Mouse (Mus musculus) liver, adult 2 months (tissue): ENCODE data around the gene Pcdh17. TPM values are rescaled to one million over a fixed set of nuclear protein-coding genes. Genes with fewer than 3 reads are reported as not detected.

ENCODE experiments used
- DNase-seq: peaks from one replicate; pipeline ENCODE4 v3.0.0-alpha.2; 2011; ENCODE audit warnings: low read depth, low spot score; ENCODE audit errors: extremely low read depth
- H3K27ac ChIP-seq: fragments of 200-500 bp; replicated peaks from 2 replicates; pipeline ENCODE4 v1.5.1; 2012; ENCODE audit warnings: low read depth, mild to moderate bottlenecking, control low read depth, inconsistent platforms, low read length; ENCODE audit not compliant: insufficient read depth
- H3K27me3 ChIP-seq: fragments of 200-500 bp; 2 replicates; pipeline ENCODE4 v1.6.1; 2012; ENCODE audit warnings: mild to moderate bottlenecking, moderate library complexity, low read length, inconsistent platforms; ENCODE audit not compliant: control insufficient read depth, insufficient read depth
- H3K36me3 ChIP-seq: fragments of 200-500 bp; 2 replicates; pipeline ENCODE4 v1.6.1; 2012; ENCODE audit warnings: low read length, inconsistent platforms; ENCODE audit not compliant: control insufficient read depth, insufficient read depth
- H3K4me1 ChIP-seq: fragments of 200-500 bp; 2 replicates; pipeline ENCODE4 v1.6.1; 2011; ENCODE audit warnings: low read length; ENCODE audit not compliant: control insufficient read depth, insufficient read depth
- H3K4me3 ChIP-seq: fragments of 200-500 bp; 2 replicates; pipeline ENCODE4 v1.5.1; 2011; ENCODE audit warnings: low read depth, mild to moderate bottlenecking, control low read depth, low read length, moderate library complexity; ENCODE audit not compliant: insufficient read depth
- H3K79me2 ChIP-seq: fragments of 200-500 bp; 2 replicates; pipeline ENCODE4 v1.6.1; 2012; ENCODE audit warnings: inconsistent platforms, mild to moderate bottlenecking, low read length, moderate library complexity; ENCODE audit not compliant: control insufficient read depth, insufficient read depth
- H3K9ac ChIP-seq: fragments of 200-500 bp; 2 replicates; pipeline ENCODE4 v1.6.1; 2012; ENCODE audit warnings: low read depth, mild to moderate bottlenecking, control low read depth, inconsistent platforms, low read length
- CTCF ChIP-seq: fragments of 200-500 bp; IDR thresholded peaks from 2 replicates; pipeline ENCODE4 v1.5.1; 2011; ENCODE audit warnings: low read depth, low read length, control low read depth
- POLR2A ChIP-seq: fragments of 200-500 bp; IDR thresholded peaks from 2 replicates; pipeline ENCODE4 v1.6.1; 2011; ENCODE audit warnings: low read length, control low read depth; ENCODE audit not compliant: insufficient read depth; ENCODE audit errors: extremely low read depth
- WGBS: fragments of 180-500 bp; shearing (Covaris S2); methylation state at CpG from one replicate; pipeline ENCODE4 v1.1.7; 2018; 5-methylcytosine and 5-hydroxymethylcytosine counted together
- polyA plus RNA-seq: library from polyadenylated mRNA; depleted of rRNA; stranded (reverse); fragments of >200 nt; gene quantifications from 2 replicates; pipeline ENCODE4 v1.2.3, GENCODE M21; 2012
- total RNA-seq: library from RNA; depleted of rRNA; stranded (reverse); fragments of >200 nt; gene quantifications from 2 replicates; pipeline ENCODE4 v1.2.3, GENCODE M21; 2014

The Pcdh17 gene
- total and polyA plus RNA-seq, 2 experiments, result 0.26 to 1.1 TPM

DNA sequence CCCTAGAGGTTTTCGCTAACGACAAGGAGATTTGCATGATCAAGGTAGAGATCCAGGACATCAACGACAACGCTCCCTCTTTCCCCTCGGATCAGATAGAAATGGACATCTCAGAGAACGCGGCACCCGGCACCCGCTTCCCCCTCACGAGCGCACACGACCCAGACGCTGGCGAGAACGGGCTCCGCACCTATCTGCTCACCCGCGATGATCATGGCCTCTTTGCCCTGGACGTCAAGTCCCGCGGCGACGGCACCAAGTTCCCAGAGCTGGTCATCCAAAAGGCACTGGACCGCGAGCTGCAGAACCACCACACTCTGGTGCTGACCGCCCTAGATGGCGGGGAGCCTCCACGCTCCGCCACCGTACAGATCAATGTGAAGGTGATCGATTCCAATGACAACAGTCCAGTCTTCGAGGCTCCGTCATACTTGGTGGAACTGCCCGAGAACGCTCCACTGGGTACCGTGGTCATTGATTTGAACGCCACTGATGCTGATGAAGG lies 3.1 kb downstream of the Pcdh17 start:
- no peak for TF ChIP-seq POLR2A
- TF ChIP-seq CTCF, result no peak
- DNase-seq, result no peak
- peaks cover 26% of the 10 kb centered on the region; the same call in 1 of the 2 replicates for H3K27me3 ChIP-seq
- WGBS, result 8% methylated on average over 37 of the region's 37 CpGs
- peak overlapping the region; percentile 52 for H3K4me3 ChIP-seq
- 0 out of 2 replicates have a peak overlapping the region, but pooled peaks have one; percentile 4 for H3K9ac ChIP-seq
- H3K27ac ChIP-seq, result no peak overlapping the region
- no peaks in the 10 kb centered on the region for H3K79me2 ChIP-seq
- H3K36me3 ChIP-seq, result no peaks in the 10 kb centered on the region
- H3K4me1 ChIP-seq, result no peaks in the 10 kb centered on the region; the same call in 1 of the 2 replicates

DNA sequence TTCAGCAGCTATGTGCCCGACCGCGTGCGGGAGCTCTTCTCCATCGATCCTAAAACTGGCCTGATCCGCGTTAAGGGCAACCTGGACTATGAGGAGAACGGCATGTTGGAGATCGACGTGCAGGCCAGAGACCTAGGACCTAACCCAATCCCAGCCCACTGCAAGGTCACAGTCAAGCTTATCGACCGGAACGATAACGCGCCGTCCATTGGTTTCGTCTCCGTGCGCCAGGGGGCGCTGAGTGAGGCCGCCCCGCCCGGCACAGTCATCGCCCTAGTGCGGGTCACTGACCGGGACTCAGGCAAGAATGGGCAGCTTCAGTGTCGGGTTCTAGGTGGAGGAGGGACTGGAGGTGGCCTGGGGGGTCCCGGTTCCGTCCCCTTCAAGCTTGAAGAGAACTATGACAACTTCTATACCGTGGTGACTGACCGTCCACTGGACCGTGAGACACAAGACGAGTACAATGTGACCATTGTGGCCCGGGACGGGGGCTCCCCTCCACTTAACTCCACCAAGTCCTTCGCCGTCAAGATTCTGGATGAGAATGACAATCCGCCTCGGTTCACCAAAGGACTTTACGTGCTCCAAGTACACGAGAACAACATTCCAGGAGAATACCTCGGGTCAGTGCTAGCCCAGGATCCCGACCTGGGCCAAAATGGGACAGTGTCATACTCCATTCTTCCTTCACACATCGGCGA lies 3.7 kb downstream of the Pcdh17 start:
- H3K4me1 ChIP-seq, result no peaks in the 10 kb centered on the region; the same call in 1 of the 2 replicates
- DNase-seq, result no peak
- H3K36me3 ChIP-seq, result no peaks in the 10 kb centered on the region
- peak overlapping the region; percentile 57 for H3K4me3 ChIP-seq
- no peak overlapping the region for H3K27ac ChIP-seq
- no peaks in the 10 kb centered on the region for H3K79me2 ChIP-seq
- peaks cover 26% of the 10 kb centered on the region; the same call in 1 of the 2 replicates for H3K27me3 ChIP-seq
- WGBS, result 8% methylated on average over 45 of the region's 45 CpGs
- TF ChIP-seq CTCF (peak; percentile 61), POLR2A (no peak)
- H3K9ac ChIP-seq, result no peak overlapping the region

DNA sequence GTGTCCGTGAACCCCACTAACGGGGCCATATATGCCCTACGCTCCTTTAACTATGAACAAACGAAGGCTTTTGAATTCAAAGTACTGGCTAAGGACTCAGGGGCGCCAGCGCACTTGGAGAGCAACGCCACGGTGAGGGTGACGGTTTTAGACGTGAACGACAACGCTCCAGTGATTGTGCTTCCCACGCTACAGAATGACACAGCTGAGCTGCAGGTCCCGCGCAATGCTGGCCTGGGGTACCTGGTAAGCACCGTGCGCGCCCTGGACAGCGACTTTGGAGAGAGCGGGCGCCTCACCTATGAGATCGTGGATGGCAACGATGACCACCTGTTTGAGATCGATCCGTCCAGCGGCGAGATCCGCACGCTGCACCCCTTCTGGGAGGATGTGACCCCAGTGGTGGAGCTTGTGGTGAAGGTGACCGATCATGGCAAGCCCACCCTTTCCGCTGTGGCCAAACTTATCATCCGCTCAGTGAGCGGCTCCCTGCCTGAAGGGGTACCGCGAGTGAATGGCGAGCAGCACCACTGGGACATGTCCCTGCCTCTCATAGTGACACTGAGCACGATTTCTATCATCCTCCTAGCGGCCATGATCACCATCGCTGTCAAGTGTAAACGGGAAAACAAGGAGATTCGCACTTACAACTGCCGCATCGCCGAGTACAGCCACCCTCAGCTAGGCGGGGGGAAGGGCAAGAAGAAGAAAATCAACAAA lies 4.5 kb downstream of the Pcdh17 start:
- TF ChIP-seq POLR2A (no peak), CTCF (no peak)
- no peaks in the 10 kb centered on the region for H3K79me2 ChIP-seq
- H3K27me3 ChIP-seq, result peaks cover 26% of the 10 kb centered on the region; the same call in 1 of the 2 replicates
- no peaks in the 10 kb centered on the region; the same call in 1 of the 2 replicates for H3K4me1 ChIP-seq
- H3K36me3 ChIP-seq, result no peaks in the 10 kb centered on the region
- H3K27ac ChIP-seq, result no peak overlapping the region
- DNase-seq, result no peak
- H3K4me3 ChIP-seq, result peak overlapping the region; percentile 57
- 5% methylated on average over 45 of the region's 45 CpGs for WGBS
- H3K9ac ChIP-seq, result peak overlapping the region; percentile 9; the same call in 1 of the 2 replicates

DNA sequence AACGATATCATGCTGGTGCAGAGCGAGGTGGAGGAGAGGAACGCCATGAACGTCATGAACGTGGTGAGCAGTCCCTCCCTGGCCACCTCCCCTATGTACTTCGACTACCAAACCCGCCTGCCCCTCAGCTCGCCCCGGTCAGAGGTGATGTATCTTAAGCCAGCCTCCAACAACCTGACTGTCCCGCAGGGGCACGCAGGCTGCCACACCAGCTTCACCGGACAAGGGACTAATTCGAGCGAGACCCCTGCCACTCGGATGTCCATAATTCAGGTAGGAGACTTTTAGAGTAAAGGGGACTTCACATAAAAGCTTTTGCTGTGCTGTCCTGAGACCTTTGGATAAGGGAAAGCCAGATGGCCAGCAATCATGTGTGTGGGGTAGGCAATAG lies 5.0 kb downstream of the Pcdh17 start:
- Histone ChIP-seq H3K4me3 (peak overlapping the region; percentile 57), H3K36me3 (no peaks in the 10 kb centered on the region), H3K27ac (no peak overlapping the region), H3K4me1 (no peaks in the 10 kb centered on the region), H3K79me2 (no peaks in the 10 kb centered on the region), H3K9ac (0 out of 2 replicates have a peak overlapping the region, but pooled peaks have one; percentile 2), H3K27me3 (peaks cover 26% of the 10 kb centered on the region; the same call in 1 of the 2 replicates)
- TF ChIP-seq CTCF, result no peak
- no peak for TF ChIP-seq POLR2A
- 6% methylated on average over 15 of the region's 15 CpGs for WGBS
- no peak for DNase-seq

DNA sequence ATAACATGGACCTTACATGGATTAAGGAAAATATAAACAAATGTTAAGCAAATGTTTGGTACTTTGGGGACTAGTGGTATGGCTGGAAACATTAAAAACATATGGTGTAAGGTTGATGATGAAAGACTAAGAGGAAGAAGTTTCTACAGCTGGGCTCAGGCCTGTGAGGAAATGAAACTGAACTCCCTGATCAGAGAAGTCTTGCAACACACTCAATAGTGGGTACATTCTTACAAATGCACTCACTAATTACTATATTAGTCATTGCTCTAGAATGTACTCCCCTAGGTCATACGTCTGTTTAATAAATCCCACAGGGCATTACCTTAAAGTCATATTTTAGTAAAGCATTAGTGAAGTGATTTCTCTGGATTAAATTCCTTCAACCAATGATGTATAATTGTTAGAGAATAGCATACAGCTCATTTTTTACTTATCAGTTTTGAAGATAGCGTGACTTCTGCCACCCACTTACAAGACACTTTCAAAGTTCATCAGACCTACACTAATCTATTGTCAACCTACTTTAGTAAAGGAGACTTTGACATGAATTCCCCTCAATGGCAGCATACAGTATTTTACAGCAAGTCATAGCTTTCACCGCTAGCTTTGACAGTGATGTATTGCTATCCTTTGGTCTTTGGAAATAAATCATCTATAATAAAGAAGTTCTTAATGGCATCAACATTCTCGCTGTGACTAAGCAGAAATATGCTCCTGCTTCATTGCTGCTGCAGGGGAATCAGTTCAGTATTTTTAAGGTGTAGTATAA lies 10.9 kb downstream of the Pcdh17 start:
- no peaks in the 10 kb centered on the region for H3K4me1 ChIP-seq
- TF ChIP-seq CTCF, result no peak
- H3K27me3 ChIP-seq, result no peaks in the 10 kb centered on the region
- no peak overlapping the region for H3K27ac ChIP-seq
- H3K79me2 ChIP-seq, result no peaks in the 10 kb centered on the region
- no peak for DNase-seq
- WGBS, result 68% methylated on average over 4 of the region's 4 CpGs
- no peak overlapping the region for H3K4me3 ChIP-seq
- H3K9ac ChIP-seq, result no peak overlapping the region
- no peaks in the 10 kb centered on the region for H3K36me3 ChIP-seq
